Mouse (Mus musculus): ENCODE data around the gene Vwa8. TPM values are rescaled to one million over a fixed set of nuclear protein-coding genes. Genes with fewer than 3 reads are reported as not detected.

The Vwa8 gene
- total RNA-seq (2023), result 10 to 100 TPM in 1 of 2 experiments, 1 to 10 TPM in 1; 9.4 to 11.3 TPM

GRCm38 (mm10) chr14:78848941-78849911 is at the start of gene Vwa8:
Gene Vwa8 (plus strand): TSS chr14:78849052.

Other genes starting within 250 kb of the Vwa8 start
- 10 to 100 TPM; 27.0 to 31.7 TPM for gene Dgkh, start 116.3 kb upstream of the Vwa8 start, total RNA-seq (2023)